Mouse (Mus musculus) stomach, postnatal 0 days (tissue): Measurements from ENCODE around the gene Podn. TPM values are rescaled to one million over a fixed set of nuclear protein-coding genes. Genes with fewer than 3 reads are reported as not detected.

Experiments
- ATAC-seq: fragments of 200-750 bp; cut with Nextera tagmentation; 2 replicates; pipeline ENCODE4 v1.8.0; 2017; ENCODE audit not compliant: low FRiP score, low TSS enrichment
- DNase-seq: peaks from one replicate; pipeline ENCODE4 v3.0.0-alpha.2; 2016; ENCODE audit warnings: low spot score
- H3K27ac ChIP-seq: fragments of 300-500 bp; sonication (generic); replicated peaks from 2 replicates; pipeline ENCODE4 v1.5.1; 2014; ENCODE audit warnings: mild to moderate bottlenecking, control low read depth
- H3K27me3 ChIP-seq: fragments of 300-500 bp; sonication (generic); 2 replicates; pipeline ENCODE4 v1.6.1; 2014; ENCODE audit warnings: low read length; ENCODE audit not compliant: control insufficient read depth, insufficient read depth
- H3K36me3 ChIP-seq: fragments of 300-500 bp; sonication (generic); 2 replicates; pipeline ENCODE4 v1.6.1; 2014; ENCODE audit warnings: low read length, mixed read lengths; ENCODE audit not compliant: control insufficient read depth, insufficient read depth
- H3K4me1 ChIP-seq: fragments of 300-500 bp; sonication (generic); replicated peaks from 2 replicates; pipeline ENCODE4 v1.6.1; 2014; ENCODE audit warnings: antibody characterized with exemption; ENCODE audit not compliant: control insufficient read depth, insufficient read depth
- H3K4me2 ChIP-seq: fragments of 300-500 bp; sonication (generic); replicated peaks from 2 replicates; pipeline ENCODE4 v1.6.1; 2014; ENCODE audit warnings: low read depth, mild to moderate bottlenecking, control low read depth, moderate library complexity
- H3K4me3 ChIP-seq: fragments of 300-500 bp; sonication (generic); 2 replicates; pipeline ENCODE4 v1.5.1; 2014; ENCODE audit warnings: low read depth, low read length, control low read depth
- H3K9ac ChIP-seq: fragments of 300-500 bp; sonication (generic); 2 replicates; pipeline ENCODE4 v1.6.1; 2014; ENCODE audit warnings: mild to moderate bottlenecking, low read length, control low read depth, mixed read lengths
- H3K9me3 ChIP-seq: fragments of 300-500 bp; sonication (generic); 2 replicates; pipeline ENCODE4 v1.6.1; 2016; ENCODE audit warnings: low read length; ENCODE audit not compliant: control insufficient read depth
- CTCF ChIP-seq: IDR thresholded peaks from 2 replicates; pipeline ENCODE4 v1.5.1; 2016; ENCODE audit warnings: antibody characterized with exemption, low read depth, mild to moderate bottlenecking, moderate library complexity
- EP300 ChIP-seq: optimal IDR thresholded peaks from 2 replicates; pipeline ENCODE3; 2016; ENCODE audit warnings: antibody characterized with exemption
- WGBS: fragments of 180-500 bp; shearing (Covaris S2); extraction: QIAGEN DNeasy Blood & Tissue Kit; methylation state at CpG from one replicate; pipeline ENCODE4 v1.1.7; 2014; 5-methylcytosine and 5-hydroxymethylcytosine counted together
- polyA plus RNA-seq: library from polyadenylated mRNA; unstranded; fragments of >200 nt; fragmentation: Nextera tagmentation; extraction: Ambion mirVana; gene quantifications from 2 replicates; pipeline ENCODE4 v1.2.1, GENCODE M21; 2015

Podn gene
- polyA plus RNA-seq, 1 experiment from 2014 or later: 2.0 TPM

DNA sequence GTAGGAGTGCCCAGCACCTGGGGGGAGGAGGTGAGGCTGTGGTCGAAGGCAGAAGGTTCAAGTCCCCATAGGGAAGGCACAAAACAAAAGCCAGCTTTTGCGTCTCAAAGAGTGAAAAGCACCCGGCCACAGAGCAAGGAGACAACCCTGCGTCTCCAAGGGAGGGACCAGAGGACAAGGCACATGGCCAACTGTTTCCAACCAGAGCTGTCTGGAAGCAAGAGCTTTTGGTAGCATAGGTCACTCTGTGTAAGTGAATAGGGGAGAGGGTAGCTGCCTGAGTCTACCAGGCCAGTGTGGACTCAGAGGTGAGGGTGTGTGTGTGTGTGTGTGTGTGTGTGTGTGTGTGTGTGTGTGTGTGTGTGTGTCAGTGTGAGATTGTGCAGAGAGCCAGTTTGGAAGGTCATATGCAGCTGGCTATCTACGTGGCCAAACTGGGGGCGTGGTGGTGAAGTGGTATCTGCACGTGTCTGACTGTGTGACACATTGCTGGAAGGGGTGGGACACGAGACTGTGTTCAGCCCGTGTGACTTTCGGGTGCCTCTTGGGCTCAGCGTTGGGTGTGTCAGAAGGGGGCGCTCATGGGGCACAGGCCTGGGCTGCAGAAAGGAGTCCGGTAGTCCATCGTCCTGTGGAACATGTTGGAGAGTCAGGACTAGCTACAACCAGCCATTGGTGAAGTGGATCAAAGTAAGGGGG is 81.0 kb downstream of the Podn start:
- no peaks in the 10 kb centered on the region for H3K36me3 ChIP-seq
- H3K9me3 ChIP-seq: no peaks in the 10 kb centered on the region
- peak; percentile 84 for DNase-seq
- no peak overlapping the region for H3K9ac ChIP-seq
- ATAC-seq: peak; percentile 89
- H3K4me3 ChIP-seq: no peak overlapping the region
- no peak overlapping the region for H3K4me2 ChIP-seq
- no peak overlapping the region for H3K27ac ChIP-seq
- 61% methylated on average over 14 of the region's 14 CpGs for WGBS
- H3K27me3 ChIP-seq: no peaks in the 10 kb centered on the region
- H3K4me1 ChIP-seq: no peaks in the 10 kb centered on the region
- no peak for TF ChIP-seq EP300
- peak; percentile 62 for TF ChIP-seq CTCF

DNA sequence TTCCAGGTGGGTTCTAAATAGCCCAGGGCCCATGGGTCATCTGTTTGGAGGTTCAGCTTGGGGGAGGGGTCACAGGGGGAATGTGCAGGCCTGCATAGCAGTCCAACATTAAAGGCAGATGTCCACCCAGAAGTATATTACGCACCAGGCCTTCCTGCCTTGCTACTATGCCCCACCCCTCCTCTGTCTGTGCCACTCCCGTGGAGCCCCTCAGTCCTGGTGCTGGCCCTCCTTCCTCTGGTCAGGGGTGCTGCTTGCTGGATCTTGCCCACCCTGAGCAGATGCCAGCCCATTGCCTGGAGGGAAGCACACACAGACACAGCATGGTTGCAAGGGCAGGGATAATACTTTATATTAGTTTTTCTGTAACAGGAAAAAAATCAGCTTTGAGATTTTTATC is 81.8 kb downstream of the Podn start:
- Histone ChIP-seq H3K27me3 (no peaks in the 10 kb centered on the region), H3K4me2 (no peak overlapping the region), H3K36me3 (no peaks in the 10 kb centered on the region), H3K4me1 (no peaks in the 10 kb centered on the region), H3K4me3 (no peak overlapping the region), H3K9ac (no peak overlapping the region), H3K9me3 (no peaks in the 10 kb centered on the region), H3K27ac (no peak overlapping the region)
- ATAC-seq: no peak
- no peak for DNase-seq
- TF ChIP-seq EP300 (no peak), CTCF (no peak)
- 66% methylated on average over 2 of the region's 2 CpGs for WGBS

DNA sequence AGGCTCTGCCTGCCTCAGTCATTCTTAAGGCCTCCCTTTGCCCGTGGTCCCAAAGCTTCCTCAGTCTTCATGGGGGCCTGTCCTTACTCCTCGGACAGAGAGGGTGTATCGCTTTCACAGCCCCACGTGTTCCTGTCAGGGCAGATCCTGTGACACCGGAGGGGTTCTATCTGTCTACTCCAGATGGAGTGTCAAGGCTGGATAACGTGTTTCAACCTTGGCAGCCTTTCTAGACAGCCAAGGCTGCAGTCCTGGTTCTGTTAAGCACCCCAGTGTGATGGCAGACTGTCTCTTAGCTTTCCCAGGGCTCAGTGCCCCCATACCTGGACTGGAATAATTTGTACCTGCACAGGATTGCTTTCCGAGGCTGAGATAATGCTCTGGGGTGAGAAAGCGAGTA is 87.7 kb downstream of the Podn start:
- ATAC-seq (no peak), DNase-seq (no peak)
- no peaks in the 10 kb centered on the region for H3K4me1 ChIP-seq
- no peak overlapping the region for H3K4me2 ChIP-seq
- no peak for TF ChIP-seq CTCF
- no peak for TF ChIP-seq EP300
- no peak overlapping the region for H3K9ac ChIP-seq
- no peak overlapping the region for H3K4me3 ChIP-seq
- H3K9me3 ChIP-seq: no peaks in the 10 kb centered on the region
- H3K36me3 ChIP-seq: no peaks in the 10 kb centered on the region
- WGBS: 77% methylated on average over 8 of the region's 8 CpGs
- H3K27ac ChIP-seq: no peak overlapping the region
- no peaks in the 10 kb centered on the region for H3K27me3 ChIP-seq

DNA sequence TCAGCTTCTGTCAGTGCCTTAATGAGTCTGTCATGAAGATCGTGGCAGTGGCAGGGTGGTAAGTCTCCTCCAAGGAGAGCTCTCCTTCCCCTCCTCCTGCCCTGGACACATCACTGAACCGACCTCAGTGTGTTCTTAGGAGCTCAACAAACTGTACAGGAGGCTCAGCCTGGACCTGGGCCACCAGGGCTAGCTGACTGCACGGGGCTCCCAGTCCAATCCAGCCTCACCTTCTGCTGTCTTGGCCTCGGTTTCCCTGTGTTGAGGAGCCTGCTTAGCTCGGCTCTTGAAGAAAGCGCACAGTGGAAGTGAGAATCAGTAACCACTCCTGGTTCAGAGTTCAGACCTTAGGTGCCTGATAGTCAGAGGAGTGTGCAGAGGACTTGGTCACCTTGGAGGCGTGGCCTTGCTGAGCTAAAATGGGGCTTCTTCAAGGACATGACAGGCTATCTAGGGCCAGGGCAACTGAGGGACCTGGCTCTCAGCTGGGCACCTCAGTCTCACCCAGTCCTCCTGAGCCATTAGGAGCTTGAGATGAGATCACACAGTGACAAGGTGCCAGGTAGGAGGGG is 88.6 kb downstream of the Podn start:
- TF ChIP-seq CTCF (no peak), EP300 (no peak)
- 80% methylated on average over 7 of the region's 7 CpGs for WGBS
- H3K9ac ChIP-seq: no peak overlapping the region
- no peaks in the 10 kb centered on the region for H3K36me3 ChIP-seq
- no peak overlapping the region for H3K4me3 ChIP-seq
- H3K4me1 ChIP-seq: no peaks in the 10 kb centered on the region
- no peaks in the 10 kb centered on the region for H3K9me3 ChIP-seq
- no peaks in the 10 kb centered on the region for H3K27me3 ChIP-seq
- H3K27ac ChIP-seq: no peak overlapping the region
- DNase-seq (no peak), ATAC-seq (no peak)
- H3K4me2 ChIP-seq: no peak overlapping the region

DNA sequence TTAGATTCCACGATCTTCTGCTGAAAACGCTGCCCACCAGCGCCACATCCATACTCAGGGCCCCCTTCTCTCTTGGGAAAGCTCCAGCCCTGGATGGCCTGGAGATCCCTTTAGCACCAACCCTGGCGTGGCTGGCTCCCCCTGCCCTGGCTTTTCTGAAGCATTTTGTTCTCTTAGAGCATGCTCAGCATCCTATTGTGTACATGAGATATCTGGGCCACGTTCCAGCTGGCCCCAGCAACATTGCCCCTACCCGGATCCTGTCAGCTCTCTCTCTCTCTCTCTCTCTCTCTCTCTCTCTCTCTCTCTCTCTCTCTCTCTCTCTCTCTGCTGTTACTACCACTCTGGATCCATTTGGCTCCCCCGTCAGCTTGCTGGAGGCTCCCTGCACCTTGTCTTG is 90.9 kb downstream of the Podn start:
- ATAC-seq: no peak
- no peaks in the 10 kb centered on the region for H3K9me3 ChIP-seq
- TF ChIP-seq EP300 (no peak), CTCF (no peak)
- H3K27me3 ChIP-seq: no peaks in the 10 kb centered on the region
- no peak for DNase-seq
- no peak overlapping the region for H3K4me3 ChIP-seq
- H3K36me3 ChIP-seq: no peaks in the 10 kb centered on the region
- WGBS: 35% methylated on average over 7 of the region's 7 CpGs
- no peak overlapping the region for H3K27ac ChIP-seq
- H3K4me1 ChIP-seq: no peaks in the 10 kb centered on the region
- no peak overlapping the region for H3K4me2 ChIP-seq
- no peak overlapping the region for H3K9ac ChIP-seq

DNA sequence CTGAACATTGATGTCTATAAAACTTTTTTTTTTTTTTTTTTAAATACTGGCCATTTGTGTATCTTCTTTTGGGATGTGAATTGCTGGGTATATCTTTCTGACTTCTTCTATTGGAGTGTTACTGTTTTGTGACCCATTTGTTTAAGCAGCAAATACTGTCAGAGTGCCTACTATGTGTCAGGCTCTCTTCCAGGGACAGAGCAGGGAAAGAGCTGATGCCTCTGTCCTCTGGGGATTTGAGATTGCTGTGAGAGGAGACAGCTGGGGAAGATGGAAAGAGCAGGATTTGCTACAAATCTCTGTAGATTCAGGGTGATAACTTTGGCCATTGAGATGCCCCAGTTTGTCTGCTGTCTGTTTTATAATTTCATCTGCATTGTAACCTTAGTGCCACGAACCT is 96.9 kb downstream of the Podn start:
- no peak overlapping the region for H3K4me3 ChIP-seq
- 68% methylated on average over 1 of the region's 1 CpGs for WGBS
- no peak for DNase-seq

More for the DNA sequence above, 96.9 kb downstream of the Podn start:
- Histone ChIP-seq H3K4me2 (no peak overlapping the region), H3K4me1 (no peaks in the 10 kb centered on the region), H3K27ac (no peak overlapping the region), H3K36me3 (no peaks in the 10 kb centered on the region), H3K9me3 (no peaks in the 10 kb centered on the region), H3K27me3 (no peaks in the 10 kb centered on the region), H3K9ac (no peak overlapping the region)
- TF ChIP-seq CTCF (no peak), EP300 (no peak)
- no peak for ATAC-seq
